Mouse (Mus musculus): Measurements from ENCODE around the gene Zfp217.

The Zfp217 gene

GRCm38 (mm10) chr2:170094871-170095270, 53.0 kb downstream of the Zfp217 start:
- DNase-seq (ENCODE audit: low spot score), result no peak

GRCm38 (mm10) chr2:170094220-170094619, 53.7 kb downstream of the Zfp217 start:
- DNase-seq (ENCODE audit: low spot score), result no peak

- DNase-seq (ENCODE audit: low spot score), result no peak
Observed at GRCm38 (mm10) chr2:170091563-170092443, 56.1 kb downstream of the Zfp217 start.

- DNase-seq (ENCODE audit: low spot score), result no peak
Observed at GRCm38 (mm10) chr2:170078442-170079017, 69.4 kb downstream of the Zfp217 start.

GRCm38 (mm10) chr2:170078041-170078440, 69.9 kb downstream of the Zfp217 start:
- no peak for DNase-seq (ENCODE audit: low spot score)

GRCm38 (mm10) chr2:170076941-170077490, 70.9 kb downstream of the Zfp217 start:
- DNase-seq (ENCODE audit: low spot score), result no peak

- no peak for DNase-seq (ENCODE audit: low spot score)
Observed at GRCm38 (mm10) chr2:170070641-170071241, 77.2 kb downstream of the Zfp217 start.

GRCm38 (mm10) chr2:170069976-170070375, 77.9 kb downstream of the Zfp217 start:
- DNase-seq (ENCODE audit: low spot score), result no peak

GRCm38 (mm10) chr2:170062378-170062777, 85.5 kb downstream of the Zfp217 start:
- DNase-seq (ENCODE audit: low spot score), result no peak

- no peak for DNase-seq (ENCODE audit: low spot score)
Observed at GRCm38 (mm10) chr2:170060066-170060465, 87.8 kb downstream of the Zfp217 start.

GRCm38 (mm10) chr2:170058774-170059173, 89.1 kb downstream of the Zfp217 start:
- DNase-seq (ENCODE audit: low spot score), result no peak
